Mouse (Mus musculus): Measurements from ENCODE around the gene St6galnac6. TPM values are rescaled to one million over a fixed set of nuclear protein-coding genes. Genes with fewer than 3 reads are reported as not detected.

Gene St6galnac6
- polyA plus RNA-seq, 1 experiment from 2014 or later, result 16.7 TPM

- H3K9me3 ChIP-seq (replicated peaks), result no peaks in the 10 kb centered on the region
- DNase-seq (ENCODE audit: low spot score), result peak; percentile 75
- peak overlapping the region; percentile 67 for H3K27ac ChIP-seq
- H3K4me3 ChIP-seq, result peak overlapping the region; percentile 85
- WGBS, result 4% methylated on average over 25 of the region's 25 CpGs
- H3K27me3 ChIP-seq (ENCODE audit: low read depth, poor library complexity, severe bottlenecking), result no peaks in the 10 kb centered on the region
- H3K4me1 ChIP-seq, result peaks cover 47% of the 10 kb centered on the region
- H3K36me3 ChIP-seq, result peaks cover 13% of the 10 kb centered on the region
Measured at GRCm38 (mm10) chr2:32608141-32608777, 8.8 kb downstream of the St6galnac6 start.

- Histone ChIP-seq H3K36me3 (peaks cover 16% of the 10 kb centered on the region), H3K9me3 (replicated peaks) (no peaks in the 10 kb centered on the region), H3K27ac (peak overlapping the region; percentile 67), H3K27me3 (ENCODE audit: low read depth, poor library complexity, severe bottlenecking) (no peaks in the 10 kb centered on the region), H3K4me3 (peak overlapping the region; percentile 85), H3K4me1 (peaks cover 47% of the 10 kb centered on the region)
- DNase-seq (ENCODE audit: low spot score), result peak; percentile 47
- WGBS, result 33% methylated on average over 18 of the region's 18 CpGs
Measured at GRCm38 (mm10) chr2:32608778-32609435, 9.4 kb downstream of the St6galnac6 start.

GRCm38 (mm10) chr2:32610610-32611229 is 11.2 kb downstream of the St6galnac6 start:
- peaks cover 47% of the 10 kb centered on the region for H3K4me1 ChIP-seq
- no peak for DNase-seq (ENCODE audit: low spot score)
- 22% methylated on average over 23 of the region's 23 CpGs for WGBS
- H3K9me3 ChIP-seq (replicated peaks), result no peaks in the 10 kb centered on the region
- peak overlapping the region; percentile 57; the same call in 1 of the 2 replicates for H3K27ac ChIP-seq
- H3K36me3 ChIP-seq, result peaks cover 30% of the 10 kb centered on the region
- H3K27me3 ChIP-seq (ENCODE audit: low read depth, poor library complexity, severe bottlenecking), result no peaks in the 10 kb centered on the region
- peak overlapping the region; percentile 46 for H3K4me3 ChIP-seq

- Histone ChIP-seq H3K4me3 (no peak overlapping the region), H3K27me3 (ENCODE audit: low read depth, poor library complexity, severe bottlenecking) (no peaks in the 10 kb centered on the region), H3K27ac (no peak overlapping the region), H3K36me3 (peaks cover 40% of the 10 kb centered on the region), H3K9me3 (replicated peaks) (no peaks in the 10 kb centered on the region), H3K4me1 (peaks cover 38% of the 10 kb centered on the region)
- DNase-seq (ENCODE audit: low spot score), result no peak
- 62% methylated on average over 26 of the region's 26 CpGs for WGBS
Measured at GRCm38 (mm10) chr2:32612274-32612673, 12.8 kb downstream of the St6galnac6 start.

- Histone ChIP-seq H3K4me3 (no peak overlapping the region), H3K4me1 (peaks cover 41% of the 10 kb centered on the region), H3K36me3 (peaks cover 64% of the 10 kb centered on the region), H3K27ac (no peak overlapping the region), H3K9me3 (replicated peaks) (no peaks in the 10 kb centered on the region), H3K27me3 (ENCODE audit: low read depth, poor library complexity, severe bottlenecking) (no peaks in the 10 kb centered on the region)
- no peak for DNase-seq (ENCODE audit: low spot score)
- 100% methylated on average over 1 of the region's 1 CpGs for WGBS
Measured at GRCm38 (mm10) chr2:32617109-32617508, 17.6 kb downstream of the St6galnac6 start.

GRCm38 (mm10) chr2:32617601-32618000 is 18.1 kb downstream of the St6galnac6 start:
- peaks cover 59% of the 10 kb centered on the region for H3K36me3 ChIP-seq
- H3K9me3 ChIP-seq (replicated peaks), result no peaks in the 10 kb centered on the region
- no peak overlapping the region for H3K27ac ChIP-seq
- H3K4me3 ChIP-seq, result no peak overlapping the region
- WGBS, result 94% methylated on average over 4 of the region's 4 CpGs
- DNase-seq (ENCODE audit: low spot score), result no peak
- no peaks in the 10 kb centered on the region for H3K27me3 ChIP-seq (ENCODE audit: low read depth, poor library complexity, severe bottlenecking)
- peaks cover 41% of the 10 kb centered on the region for H3K4me1 ChIP-seq

- 90% methylated on average over 9 of the region's 9 CpGs for WGBS
- H3K9me3 ChIP-seq (replicated peaks), result no peaks in the 10 kb centered on the region
- no peaks in the 10 kb centered on the region for H3K27me3 ChIP-seq (ENCODE audit: low read depth, poor library complexity, severe bottlenecking)
- peaks cover 55% of the 10 kb centered on the region for H3K36me3 ChIP-seq
- no peak for DNase-seq (ENCODE audit: low spot score)
- no peak overlapping the region for H3K4me3 ChIP-seq
- peaks cover 41% of the 10 kb centered on the region for H3K4me1 ChIP-seq
- H3K27ac ChIP-seq, result peak overlapping the region; percentile 87
Measured at GRCm38 (mm10) chr2:32618051-32618450, 18.5 kb downstream of the St6galnac6 start.

- peak; percentile 48 for DNase-seq (ENCODE audit: low spot score)
- peak overlapping the region; percentile 87 for H3K27ac ChIP-seq
- peaks cover 35% of the 10 kb centered on the region for H3K36me3 ChIP-seq
- 24% methylated on average over 4 of the region's 4 CpGs for WGBS
- H3K4me1 ChIP-seq, result peaks cover 61% of the 10 kb centered on the region
- H3K9me3 ChIP-seq (replicated peaks), result no peaks in the 10 kb centered on the region
- H3K4me3 ChIP-seq, result peak overlapping the region; percentile 20
- no peaks in the 10 kb centered on the region for H3K27me3 ChIP-seq (ENCODE audit: low read depth, poor library complexity, severe bottlenecking)
Measured at GRCm38 (mm10) chr2:32620682-32621516, 21.4 kb downstream of the St6galnac6 start.

- 51% methylated on average over 7 of the region's 7 CpGs for WGBS
- H3K9me3 ChIP-seq (replicated peaks), result no peaks in the 10 kb centered on the region
- DNase-seq (ENCODE audit: low spot score), result no peak
- H3K4me1 ChIP-seq, result peaks cover 67% of the 10 kb centered on the region
- H3K36me3 ChIP-seq, result peaks cover 32% of the 10 kb centered on the region
- H3K4me3 ChIP-seq, result peak within 1 kb of the TSS; percentile 20
- peak within 1 kb of the TSS; percentile 87 for H3K27ac ChIP-seq
- H3K27me3 ChIP-seq (ENCODE audit: low read depth, poor library complexity, severe bottlenecking), result no peaks in the 10 kb centered on the region
Measured at GRCm38 (mm10) chr2:32621517-32621859, 22.0 kb downstream of the St6galnac6 start, which contains the start of gene Ak1. Gene Ak1, plus strand, starts transcription at chr2:32621758.

- Histone ChIP-seq H3K27ac (peak overlapping the region; percentile 90), H3K4me3 (peak overlapping the region; percentile 46; the same call in 1 of the 2 replicates), H3K27me3 (ENCODE audit: low read depth, poor library complexity, severe bottlenecking) (no peaks in the 10 kb centered on the region), H3K4me1 (peaks cover 81% of the 10 kb centered on the region), H3K36me3 (peaks cover 6% of the 10 kb centered on the region), H3K9me3 (replicated peaks) (no peaks in the 10 kb centered on the region)
- WGBS, result 81% methylated on average over 5 of the region's 5 CpGs
- DNase-seq (ENCODE audit: low spot score), result no peak
Measured at GRCm38 (mm10) chr2:32624111-32624748, 24.7 kb downstream of the St6galnac6 start.

- Histone ChIP-seq H3K27me3 (ENCODE audit: low read depth, poor library complexity, severe bottlenecking) (no peaks in the 10 kb centered on the region), H3K9me3 (replicated peaks) (no peaks in the 10 kb centered on the region), H3K4me1 (peaks cover 81% of the 10 kb centered on the region), H3K4me3 (peak overlapping the region; percentile 46), H3K27ac (peak overlapping the region; percentile 90), H3K36me3 (no peaks in the 10 kb centered on the region)
- WGBS, result under 1% methylated on average over 13 of the region's 13 CpGs
- DNase-seq (ENCODE audit: low spot score), result peak; percentile 81
Measured at GRCm38 (mm10) chr2:32625212-32625872, 25.8 kb downstream of the St6galnac6 start.

Measured in limb, embryonic 10.5 days (tissue).